Mouse (Mus musculus) heart, postnatal 0 days (tissue): ENCODE measurements around the gene Foxp1. TPM values are rescaled to one million over a fixed set of nuclear protein-coding genes. Genes with fewer than 3 reads are reported as not detected.
A peak's percentile ranks its signal among the peaks of the same experiment; 100 is the strongest.

Experiments used
- ATAC-seq: fragments of 200-750 bp; cut with Nextera tagmentation; 2 replicates; pipeline ENCODE4 v1.8.0; 2017; ENCODE audit warnings: low read depth, moderate number of reproducible peaks, moderate library complexity; ENCODE audit not compliant: insufficient read depth
- DNase-seq: peaks from one replicate; pipeline ENCODE4 v3.0.0-alpha.2; 2016; ENCODE audit warnings: low spot score
- H3K27ac ChIP-seq: fragments of 300-500 bp; sonication (generic); 2 replicates; pipeline ENCODE4 v1.5.1; 2014; ENCODE audit warnings: low read depth, mild to moderate bottlenecking
- H3K27me3 ChIP-seq: fragments of 300-500 bp; sonication (generic); 2 replicates; pipeline ENCODE4 v1.6.1; 2014; ENCODE audit warnings: low read length, mixed read lengths; ENCODE audit not compliant: control insufficient read depth, insufficient read depth
- H3K36me3 ChIP-seq: fragments of 300-500 bp; sonication (generic); replicated peaks from 2 replicates; pipeline ENCODE4 v1.6.1; 2014; ENCODE audit warnings: low read length, mixed read lengths; ENCODE audit not compliant: control insufficient read depth, insufficient read depth
- H3K4me1 ChIP-seq: fragments of 300-500 bp; sonication (generic); 2 replicates; pipeline ENCODE4 v1.6.1; 2014; ENCODE audit warnings: antibody characterized with exemption; ENCODE audit not compliant: control insufficient read depth, insufficient read depth
- H3K4me2 ChIP-seq: fragments of 300-500 bp; sonication (generic); 2 replicates; pipeline ENCODE4 v1.6.1; 2014; ENCODE audit warnings: low read depth, mild to moderate bottlenecking, low read length, moderate library complexity
- H3K4me3 ChIP-seq: fragments of 300-500 bp; sonication (generic); 2 replicates; pipeline ENCODE4 v1.5.1; 2014; ENCODE audit warnings: low read depth, low read length
- H3K9ac ChIP-seq: fragments of 300-500 bp; sonication (generic); replicated peaks from 2 replicates; pipeline ENCODE4 v1.6.1; 2014; ENCODE audit warnings: low read depth, low read length, mixed read lengths
- H3K9me3 ChIP-seq: fragments of 300-500 bp; sonication (generic); replicated peaks from 2 replicates; pipeline ENCODE4 v1.6.1; 2016; ENCODE audit warnings: low read length; ENCODE audit not compliant: control insufficient read depth
- CTCF ChIP-seq: IDR thresholded peaks from 2 replicates; pipeline ENCODE4 v1.5.1; 2016; ENCODE audit warnings: antibody characterized with exemption, control low read depth, low read depth
- EP300 ChIP-seq: IDR thresholded peaks from 2 replicates; pipeline ENCODE4 v1.6.1; 2016; ENCODE audit warnings: antibody characterized with exemption, low read depth
- WGBS: fragments of 180-500 bp; shearing (Covaris S2); extraction: QIAGEN DNeasy Blood & Tissue Kit; methylation state at CpG from one replicate; pipeline ENCODE4 v1.1.7; 2014; 5-methylcytosine and 5-hydroxymethylcytosine counted together
- polyA plus RNA-seq: library from polyadenylated mRNA; unstranded; fragments of >200 nt; fragmentation: Nextera tagmentation; extraction: Ambion mirVana; gene quantifications from 2 replicates; pipeline ENCODE4 v1.2.1, GENCODE M21; 2015
- total RNA-seq: library from RNA; depleted of rRNA; stranded (reverse); fragments of >200 nt; gene quantifications from 2 replicates; pipeline ENCODE4 v1.2.3, GENCODE M21; 2014; ENCODE audit warnings: low replicate concordance

Foxp1 gene
- total and polyA plus RNA-seq, 2 experiments from 2014 or later = 40.7 to 88.1 TPM

DNA sequence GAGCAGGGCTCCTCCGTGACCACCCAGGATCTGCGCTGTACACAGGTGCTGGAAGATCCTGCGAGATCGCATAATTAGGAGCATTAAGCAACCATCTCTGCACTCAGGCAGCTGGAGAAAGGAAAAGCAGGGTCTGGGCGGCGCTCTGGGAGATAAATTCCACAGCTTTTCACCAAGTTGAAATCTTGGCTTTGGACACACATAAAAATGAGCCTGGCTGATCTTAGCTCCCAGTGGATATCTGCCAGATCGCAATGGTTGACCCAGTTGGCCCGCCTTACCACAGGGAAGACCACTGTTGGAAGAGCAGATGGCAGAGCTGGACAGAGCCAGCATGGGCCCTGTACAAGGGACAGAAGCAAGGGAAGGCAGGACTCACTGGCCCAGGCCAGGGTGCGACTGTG is 13.3 kb downstream of the Foxp1 start:
- no peak overlapping the region for H3K4me3 ChIP-seq
- H3K9me3 ChIP-seq = no peaks in the 10 kb centered on the region
- peaks cover 16% of the 10 kb centered on the region; the same call in 1 of the 2 replicates for H3K36me3 ChIP-seq
- H3K27ac ChIP-seq = no peak overlapping the region
- H3K4me2 ChIP-seq = no peak overlapping the region
- ATAC-seq = no peak
- no peak for DNase-seq
- H3K9ac ChIP-seq = no peak overlapping the region
- H3K27me3 ChIP-seq = no peaks in the 10 kb centered on the region
- WGBS = 70% methylated on average over 9 of the region's 9 CpGs
- TF ChIP-seq EP300 (no peak), CTCF (no peak)
- H3K4me1 ChIP-seq = peaks cover 20% of the 10 kb centered on the region

DNA sequence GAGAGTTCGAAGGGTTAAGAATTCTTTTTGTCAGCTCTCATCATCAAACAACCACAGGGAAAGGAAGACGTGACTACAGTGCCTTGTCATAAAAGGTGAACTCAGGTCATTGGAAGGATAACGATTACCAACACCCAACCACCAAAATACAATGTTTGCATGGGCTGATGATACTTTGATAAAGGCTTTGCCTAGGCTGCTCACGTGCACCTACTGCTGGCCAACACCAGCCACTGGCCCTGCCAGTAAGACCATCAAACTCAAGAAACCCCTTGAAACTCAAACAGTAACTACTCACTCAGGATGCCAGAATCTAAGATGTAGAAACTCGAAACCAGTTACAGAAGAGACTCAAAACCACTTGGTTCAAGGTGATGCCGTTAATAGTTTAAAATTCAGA is 15.7 kb downstream of the Foxp1 start:
- H3K9me3 ChIP-seq = no peaks in the 10 kb centered on the region
- 86% methylated on average over 6 of the region's 6 CpGs for WGBS
- TF ChIP-seq CTCF (no peak), EP300 (no peak)
- peaks cover 27% of the 10 kb centered on the region; the same call in 1 of the 2 replicates for H3K36me3 ChIP-seq
- H3K27me3 ChIP-seq = no peaks in the 10 kb centered on the region
- no peak overlapping the region for H3K9ac ChIP-seq
- no peak overlapping the region for H3K4me3 ChIP-seq
- DNase-seq = no peak
- no peak overlapping the region for H3K27ac ChIP-seq
- peaks cover 14% of the 10 kb centered on the region for H3K4me1 ChIP-seq
- H3K4me2 ChIP-seq = no peak overlapping the region
- ATAC-seq = no peak

DNA sequence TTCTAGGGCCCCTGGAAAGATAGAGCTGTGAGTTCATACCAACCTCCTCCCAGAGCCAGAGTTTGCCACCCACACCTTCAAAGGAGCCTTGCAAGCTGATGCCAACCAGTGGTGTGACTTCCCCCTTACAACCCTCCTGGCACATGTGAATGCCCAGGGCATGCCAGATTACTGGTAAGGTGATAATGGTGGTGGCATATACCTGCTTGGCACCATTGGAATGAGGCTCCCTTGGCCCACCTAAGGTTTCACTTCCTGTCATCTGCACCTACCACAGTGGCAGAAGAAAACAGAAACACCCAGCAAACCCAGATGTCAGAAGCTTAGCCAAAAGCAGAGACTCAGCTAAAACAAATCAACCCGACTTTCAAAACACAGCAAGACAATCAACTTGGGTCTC is 18.8 kb downstream of the Foxp1 start:
- Histone ChIP-seq H3K36me3 (peaks cover 20% of the 10 kb centered on the region; the same call in 1 of the 2 replicates), H3K9me3 (no peaks in the 10 kb centered on the region), H3K4me2 (no peak overlapping the region), H3K9ac (no peak overlapping the region), H3K4me3 (no peak overlapping the region), H3K4me1 (no peaks in the 10 kb centered on the region), H3K27ac (no peak overlapping the region), H3K27me3 (no peaks in the 10 kb centered on the region)
- DNase-seq = no peak
- TF ChIP-seq EP300 = no peak
- TF ChIP-seq CTCF = no peak
- ATAC-seq = no peak
- WGBS = 91% methylated on average over 1 of the region's 1 CpGs

DNA sequence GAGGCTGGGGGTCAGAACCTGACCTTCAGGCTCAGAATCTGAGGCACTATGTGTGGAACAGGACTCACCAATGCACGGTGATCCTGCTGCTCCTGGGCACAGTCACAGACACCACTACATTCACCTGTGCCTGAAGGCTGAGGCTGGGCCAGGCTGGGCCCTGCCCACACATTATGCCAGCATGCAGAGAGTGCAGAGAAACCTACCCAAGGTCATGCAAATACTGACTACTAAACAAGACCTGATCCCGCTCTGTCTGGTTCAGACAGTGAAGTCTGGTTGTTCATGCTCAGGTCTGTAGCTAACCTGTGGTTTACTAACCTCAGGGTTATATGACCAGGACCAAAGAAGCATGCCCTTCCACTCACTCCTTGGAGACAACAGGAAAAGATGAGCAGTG is 19.8 kb downstream of the Foxp1 start:
- H3K27me3 ChIP-seq = no peaks in the 10 kb centered on the region
- TF ChIP-seq EP300 (no peak), CTCF (no peak)
- ATAC-seq (no peak), DNase-seq (no peak)
- no peak overlapping the region for H3K4me3 ChIP-seq
- peaks cover 20% of the 10 kb centered on the region; the same call in 1 of the 2 replicates for H3K36me3 ChIP-seq
- H3K9me3 ChIP-seq = no peaks in the 10 kb centered on the region
- no peak overlapping the region for H3K27ac ChIP-seq
- H3K4me2 ChIP-seq = no peak overlapping the region
- 83% methylated on average over 2 of the region's 2 CpGs for WGBS
- H3K9ac ChIP-seq = no peak overlapping the region
- H3K4me1 ChIP-seq = no peaks in the 10 kb centered on the region

DNA sequence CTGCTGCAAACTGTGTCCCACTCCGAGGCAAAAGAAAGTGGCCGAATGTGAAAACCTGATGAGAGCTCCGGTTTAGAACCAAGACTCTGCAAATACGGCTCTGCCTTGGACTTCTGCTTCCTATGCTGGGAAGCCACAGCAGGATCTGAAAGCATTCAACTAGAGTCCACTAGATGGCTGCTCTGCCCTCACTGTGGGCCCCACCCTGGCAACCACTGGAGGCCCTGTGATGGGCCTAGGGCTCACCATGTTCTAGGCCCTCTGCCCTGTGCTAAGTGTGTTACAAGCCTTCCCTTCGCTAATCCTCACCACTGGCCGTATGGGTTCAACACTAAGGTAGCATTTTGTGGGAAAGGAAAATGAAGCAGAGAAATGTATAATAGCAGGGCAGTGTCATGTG is 20.2 kb downstream of the Foxp1 start:
- TF ChIP-seq EP300 = no peak
- peak; percentile 19; the same call in 1 of the 2 replicates for TF ChIP-seq CTCF
- H3K27ac ChIP-seq = no peak overlapping the region
- peaks cover 20% of the 10 kb centered on the region; the same call in 1 of the 2 replicates for H3K36me3 ChIP-seq
- no peak overlapping the region for H3K4me2 ChIP-seq
- DNase-seq (no peak), ATAC-seq (peak; percentile 51; the same call in 1 of the 2 replicates)
- WGBS = 83% methylated on average over 6 of the region's 6 CpGs
- H3K27me3 ChIP-seq = no peaks in the 10 kb centered on the region
- H3K9me3 ChIP-seq = no peaks in the 10 kb centered on the region
- no peaks in the 10 kb centered on the region for H3K4me1 ChIP-seq
- H3K4me3 ChIP-seq = no peak overlapping the region
- H3K9ac ChIP-seq = no peak overlapping the region

DNA sequence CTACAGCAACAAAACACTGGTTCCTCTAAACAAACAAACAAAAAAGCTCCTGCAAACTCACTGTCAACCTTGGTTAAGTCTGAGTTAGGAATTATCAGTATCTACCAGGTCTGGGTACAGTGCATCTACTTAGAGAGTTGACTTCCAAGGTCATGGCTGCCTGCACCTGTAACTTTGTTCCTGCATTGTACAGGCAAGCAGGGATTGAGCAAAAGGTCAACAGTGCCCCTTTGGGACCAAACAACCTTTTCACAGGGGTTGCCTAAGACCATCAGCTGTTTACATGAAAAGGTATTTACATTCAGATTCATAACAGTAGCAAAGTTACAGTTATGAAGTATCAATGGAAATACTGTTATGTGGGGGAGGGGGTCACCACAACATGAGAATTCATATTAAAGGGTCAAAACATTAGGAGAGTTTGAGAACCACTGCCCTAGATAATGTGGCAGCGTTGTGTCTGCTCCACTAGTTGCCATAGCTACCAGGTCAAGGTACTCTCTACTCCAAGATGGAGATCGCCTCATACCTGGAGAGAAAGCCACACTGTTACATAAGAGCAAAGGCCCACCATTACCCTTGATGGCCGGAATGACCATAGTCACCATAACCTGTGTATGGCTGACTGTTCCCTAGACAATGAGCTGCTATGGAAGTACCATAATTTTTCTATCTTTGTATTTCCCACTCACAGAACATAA is 21.8 kb downstream of the Foxp1 start:
- H3K4me3 ChIP-seq = no peak overlapping the region
- H3K9ac ChIP-seq = no peak overlapping the region
- H3K27ac ChIP-seq = no peak overlapping the region
- H3K4me1 ChIP-seq = no peaks in the 10 kb centered on the region
- no peaks in the 10 kb centered on the region for H3K27me3 ChIP-seq
- H3K36me3 ChIP-seq = peaks cover 15% of the 10 kb centered on the region; the same call in 1 of the 2 replicates
- no peak overlapping the region for H3K4me2 ChIP-seq
- DNase-seq = no peak
- TF ChIP-seq CTCF = no peak
- no peak for TF ChIP-seq EP300
- 94% methylated on average over 3 of the region's 3 CpGs for WGBS
- ATAC-seq = no peak
- H3K9me3 ChIP-seq = no peaks in the 10 kb centered on the region
